Mouse (Mus musculus) neural tube, embryonic 14.5 days (tissue): Measurements from ENCODE around the gene Mettl7a1. TPM values are rescaled to one million over a fixed set of nuclear protein-coding genes. Genes with fewer than 3 reads are reported as not detected.
"Not testable (repeated sequence)": the region's sequence is repeated elsewhere in the genome, so short reads cannot be mapped to it uniquely, and the experiment has no call there.

Experiments used
- ATAC-seq: fragments of 200-750 bp; cut with Nextera tagmentation; 2 replicates; pipeline ENCODE4 v1.8.0; 2017; ENCODE audit warnings: low read depth, mild to moderate bottlenecking, moderate TSS enrichment, moderate library complexity
- H3K27ac ChIP-seq: fragments of 300-500 bp; sonication (generic); 2 replicates; pipeline ENCODE4 v1.5.1; 2014; ENCODE audit warnings: low read depth, mild to moderate bottlenecking, control low read depth, low read length, moderate library complexity, mixed read lengths
- H3K27me3 ChIP-seq: fragments of 300-500 bp; sonication (generic); 2 replicates; pipeline ENCODE4 v1.6.1; 2014; ENCODE audit warnings: low read length; ENCODE audit not compliant: control insufficient read depth, insufficient read depth
- H3K36me3 ChIP-seq: fragments of 300-500 bp; sonication (generic); 2 replicates; pipeline ENCODE4 v1.6.1; 2014; ENCODE audit warnings: low read length, mixed read lengths; ENCODE audit not compliant: control insufficient read depth, insufficient read depth
- H3K4me1 ChIP-seq: fragments of 300-500 bp; sonication (generic); 2 replicates; pipeline ENCODE4 v1.6.1; 2014; ENCODE audit warnings: low read length; ENCODE audit not compliant: control insufficient read depth, insufficient read depth
- H3K4me2 ChIP-seq: fragments of 300-500 bp; sonication (generic); 2 replicates; pipeline ENCODE4 v1.6.1; 2014; ENCODE audit warnings: mild to moderate bottlenecking, low read depth, low read length, control low read depth
- H3K4me3 ChIP-seq: fragments of 300-500 bp; sonication (generic); 2 replicates; pipeline ENCODE4 v1.5.1; 2014; ENCODE audit warnings: low read depth, low read length, control low read depth, mixed read lengths
- H3K9ac ChIP-seq: fragments of 300-500 bp; sonication (generic); replicated peaks from 2 replicates; pipeline ENCODE4 v1.6.1; 2014; ENCODE audit warnings: low read depth, mild to moderate bottlenecking, control low read depth, low read length, mixed read lengths
- H3K9me3 ChIP-seq: fragments of 300-500 bp; sonication (generic); 2 replicates; pipeline ENCODE4 v1.6.1; 2016; ENCODE audit warnings: low read length; ENCODE audit not compliant: control insufficient read depth
- WGBS: fragments of 180-500 bp; shearing (Covaris S2); extraction: QIAGEN DNeasy Blood & Tissue Kit; methylation state at CpG from one replicate; pipeline ENCODE4 v1.1.7; 2014; 5-methylcytosine and 5-hydroxymethylcytosine counted together
- polyA plus RNA-seq: library from polyadenylated mRNA; unstranded; fragments of >200 nt; fragmentation: Nextera tagmentation; extraction: Ambion mirVana; gene quantifications from 2 replicates; pipeline ENCODE4 v1.2.1, GENCODE M21; 2014

Mettl7a1 gene
- polyA plus RNA-seq, 1 experiment from 2014 or later, result 3.6 TPM

DNA sequence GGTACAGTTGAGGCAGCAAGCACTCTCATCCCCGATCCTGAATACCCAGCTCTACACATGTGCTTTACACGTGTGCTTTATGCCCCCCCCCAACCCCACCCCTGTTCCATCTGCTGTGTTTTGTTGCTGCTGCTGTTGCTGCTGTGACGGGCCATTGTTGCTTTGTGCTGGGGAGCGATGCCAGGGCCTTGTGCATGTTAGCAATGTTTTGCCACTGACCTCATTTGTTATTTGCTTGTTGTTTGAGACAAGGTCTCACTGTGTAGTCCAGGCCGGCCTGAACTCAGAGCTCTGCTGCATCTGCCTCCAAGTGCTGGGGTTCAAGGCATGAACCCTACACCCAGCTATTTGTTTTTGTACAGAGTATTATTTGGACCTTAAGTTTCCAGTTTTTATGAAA lies 13.1 kb upstream of the Mettl7a1 start:
- Histone ChIP-seq H3K27me3 (no peaks in the 10 kb centered on the region), H3K4me2 (no peak overlapping the region), H3K4me3 (no peak overlapping the region), H3K9me3 (no peaks in the 10 kb centered on the region), H3K27ac (no peak overlapping the region), H3K36me3 (no peaks in the 10 kb centered on the region), H3K4me1 (no peaks in the 10 kb centered on the region), H3K9ac (no peak overlapping the region)
- no peak for ATAC-seq
- 76% methylated on average over 5 of the region's 5 CpGs for WGBS

DNA sequence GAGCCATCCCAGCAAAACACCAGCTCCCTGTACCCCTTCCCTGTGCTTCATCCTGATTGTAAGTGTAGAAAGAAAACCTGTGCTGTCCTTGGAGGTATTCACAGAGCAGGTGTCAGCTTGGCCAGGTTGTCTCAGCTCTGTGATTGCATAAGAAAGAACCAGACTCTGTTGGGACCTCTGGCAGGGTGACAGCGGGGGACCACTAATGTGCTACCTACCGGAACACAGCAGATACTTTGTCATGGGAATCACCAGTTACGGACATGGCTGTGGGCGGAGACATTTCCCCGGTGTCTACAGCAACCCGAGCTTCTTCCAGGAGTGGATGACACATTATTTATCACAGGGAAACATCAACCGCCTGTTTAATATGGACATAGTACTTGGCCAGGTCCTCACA lies 11.6 kb upstream of the Mettl7a1 start:
- WGBS, result 62% methylated on average over 7 of the region's 7 CpGs
- Histone ChIP-seq H3K9me3 (no peaks in the 10 kb centered on the region), H3K4me2 (no peak overlapping the region), H3K27ac (no peak overlapping the region), H3K27me3 (no peaks in the 10 kb centered on the region), H3K4me3 (no peak overlapping the region), H3K36me3 (no peaks in the 10 kb centered on the region), H3K9ac (no peak overlapping the region), H3K4me1 (no peaks in the 10 kb centered on the region)
- no peak for ATAC-seq

DNA sequence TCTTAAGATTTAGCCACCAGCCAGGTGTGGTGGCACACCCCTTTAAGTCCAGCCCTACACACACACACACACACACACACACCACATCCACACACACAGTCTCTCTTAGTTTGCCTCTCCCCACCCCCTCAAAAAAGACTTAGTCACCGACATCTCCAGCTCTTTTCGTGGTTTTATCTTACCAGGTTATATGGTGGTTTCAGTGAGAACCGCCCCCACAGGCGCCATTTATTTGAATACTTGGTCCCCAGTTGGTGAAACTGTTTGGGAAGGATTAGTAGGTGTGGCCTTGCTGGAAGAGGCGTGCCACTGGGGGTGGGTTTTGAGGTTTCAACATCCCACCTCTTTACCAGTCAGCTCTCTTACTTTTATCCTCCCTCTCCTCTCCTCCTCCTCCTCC lies 6.1 kb upstream of the Mettl7a1 start:
- H3K4me1 ChIP-seq, result no peaks in the 10 kb centered on the region
- WGBS, result 90% methylated on average over 5 of the region's 5 CpGs
- H3K27ac ChIP-seq, result no peak overlapping the region
- H3K36me3 ChIP-seq, result no peaks in the 10 kb centered on the region
- no peaks in the 10 kb centered on the region for H3K9me3 ChIP-seq
- no peak for ATAC-seq
- H3K9ac ChIP-seq, result no peak overlapping the region
- H3K27me3 ChIP-seq, result no peaks in the 10 kb centered on the region
- no peak overlapping the region for H3K4me3 ChIP-seq
- no peak overlapping the region for H3K4me2 ChIP-seq

DNA sequence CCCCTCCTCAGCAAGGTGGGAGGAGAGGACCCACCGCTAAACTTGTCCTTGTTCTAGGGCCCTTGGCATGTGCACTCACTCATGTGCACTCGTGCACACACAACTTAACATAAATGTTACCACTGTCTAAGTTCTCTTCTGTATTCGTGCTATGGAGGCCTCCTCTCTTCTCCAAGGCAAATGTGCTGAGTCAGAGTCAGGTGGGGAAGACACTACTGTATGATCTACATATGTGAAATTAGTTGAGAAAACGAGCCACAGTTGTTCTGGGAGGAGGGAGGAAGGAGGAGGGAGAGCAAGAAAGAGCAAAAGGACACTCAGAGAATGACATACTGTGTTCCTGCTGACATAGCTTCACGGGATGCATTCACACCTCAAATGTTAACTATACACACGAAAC lies 3.4 kb upstream of the Mettl7a1 start:
- ATAC-seq, result no peak
- WGBS, result 86% methylated on average over 6 of the region's 6 CpGs
- Histone ChIP-seq H3K4me2 (no peak overlapping the region), H3K27ac (no peak overlapping the region), H3K9ac (no peak overlapping the region), H3K27me3 (no peaks in the 10 kb centered on the region), H3K4me3 (no peak overlapping the region), H3K4me1 (peaks cover 4% of the 10 kb centered on the region; the same call in 1 of the 2 replicates), H3K36me3 (no peaks in the 10 kb centered on the region), H3K9me3 (no peaks in the 10 kb centered on the region)

DNA sequence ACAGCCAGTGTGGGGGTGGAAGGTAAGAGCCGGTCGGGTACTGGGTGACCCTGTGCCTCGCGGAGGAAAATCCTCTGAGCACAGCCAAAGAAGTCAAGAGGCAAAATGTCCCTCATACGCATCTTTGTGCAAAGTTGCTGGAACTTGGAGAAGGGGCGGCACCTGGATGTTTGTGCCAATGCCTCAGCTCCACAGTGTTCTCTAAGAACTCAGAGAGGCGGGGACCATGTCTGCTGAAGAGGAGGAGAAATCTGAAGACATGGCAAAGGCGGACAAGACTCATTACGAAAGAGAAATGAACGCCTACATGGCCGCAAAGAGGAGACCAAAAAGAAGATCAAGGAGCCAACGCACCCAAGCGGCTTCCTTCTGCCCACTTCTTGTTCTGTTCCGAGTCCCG lies 2.4 kb upstream of the Mettl7a1 start:
- H3K4me1 ChIP-seq, result peaks cover 4% of the 10 kb centered on the region; the same call in 1 of the 2 replicates
- H3K9me3 ChIP-seq, result no peaks in the 10 kb centered on the region
- H3K27ac ChIP-seq, result no peak overlapping the region
- ATAC-seq, result no peak
- H3K27me3 ChIP-seq, result no peaks in the 10 kb centered on the region
- WGBS, result 85% methylated on average over 15 of the region's 15 CpGs
- no peaks in the 10 kb centered on the region for H3K36me3 ChIP-seq
- no peak overlapping the region for H3K9ac ChIP-seq
- no peak overlapping the region for H3K4me2 ChIP-seq
- H3K4me3 ChIP-seq, result no peak overlapping the region

DNA sequence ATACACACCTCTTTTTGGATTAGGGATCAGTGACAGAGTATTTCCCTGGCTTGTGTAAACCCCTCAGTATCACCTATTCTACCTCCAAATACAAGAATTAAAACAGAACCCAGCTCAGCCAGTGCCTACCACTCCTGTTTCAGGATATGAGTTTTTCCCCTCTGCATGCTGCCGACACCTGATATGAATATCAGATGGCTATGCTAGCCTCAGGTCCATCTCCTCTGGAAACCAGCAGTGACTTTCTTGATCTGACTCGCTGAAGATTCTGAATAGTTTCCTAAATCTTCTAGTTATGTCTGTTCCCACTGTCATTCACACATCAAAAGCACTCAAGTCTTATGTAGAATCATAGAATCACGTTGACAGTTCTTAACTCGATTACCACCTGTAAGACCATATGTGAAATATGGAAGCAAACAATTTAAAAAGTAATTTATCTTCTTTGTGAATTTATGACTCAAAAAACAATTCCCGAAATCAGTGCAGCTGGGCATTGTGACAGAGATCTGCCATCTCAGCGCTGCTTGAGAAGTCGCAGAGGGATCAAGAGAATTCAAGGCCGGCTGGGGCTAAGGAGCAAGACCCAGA lies 417 bp upstream of the Mettl7a1 start:
- Histone ChIP-seq H3K36me3 (no peaks in the 10 kb centered on the region), H3K4me3 (peak overlapping the region; percentile 43), H3K9ac (no peak overlapping the region), H3K4me1 (peaks cover 4% of the 10 kb centered on the region; the same call in 1 of the 2 replicates), H3K27me3 (no peaks in the 10 kb centered on the region), H3K9me3 (no peaks in the 10 kb centered on the region), H3K27ac (no peak overlapping the region), H3K4me2 (peak overlapping the region; percentile 52)
- 61% methylated on average over 8 of the region's 8 CpGs for WGBS
- ATAC-seq, result no peak

DNA sequence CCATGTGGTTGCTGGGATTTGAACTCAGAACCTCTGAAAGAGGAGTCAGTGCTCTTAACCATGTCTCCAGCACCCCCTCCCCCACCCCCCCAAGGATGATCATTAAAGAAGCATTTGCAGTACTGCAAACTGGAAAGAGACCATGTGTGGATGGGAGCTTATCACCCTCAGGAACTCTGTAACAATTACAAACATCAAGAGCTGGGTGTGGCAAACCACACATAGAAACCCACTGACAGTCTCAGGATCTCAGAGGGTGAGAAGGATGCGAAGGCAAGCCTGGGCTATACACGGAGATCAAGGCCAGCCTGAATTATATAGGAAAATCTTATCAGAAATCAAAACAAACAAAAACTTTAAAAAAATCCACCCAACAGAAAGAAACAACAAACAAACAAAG lies 2.3 kb downstream of the Mettl7a1 start:
- no peaks in the 10 kb centered on the region for H3K36me3 ChIP-seq
- peaks cover 4% of the 10 kb centered on the region; the same call in 1 of the 2 replicates for H3K4me1 ChIP-seq
- no peak overlapping the region for H3K4me2 ChIP-seq
- H3K27me3 ChIP-seq, result no peaks in the 10 kb centered on the region
- ATAC-seq, result no peak
- no peak overlapping the region for H3K27ac ChIP-seq
- H3K9me3 ChIP-seq, result no peaks in the 10 kb centered on the region
- 83% methylated on average over 2 of the region's 2 CpGs for WGBS
- H3K4me3 ChIP-seq, result no peak overlapping the region
- H3K9ac ChIP-seq, result no peak overlapping the region

DNA sequence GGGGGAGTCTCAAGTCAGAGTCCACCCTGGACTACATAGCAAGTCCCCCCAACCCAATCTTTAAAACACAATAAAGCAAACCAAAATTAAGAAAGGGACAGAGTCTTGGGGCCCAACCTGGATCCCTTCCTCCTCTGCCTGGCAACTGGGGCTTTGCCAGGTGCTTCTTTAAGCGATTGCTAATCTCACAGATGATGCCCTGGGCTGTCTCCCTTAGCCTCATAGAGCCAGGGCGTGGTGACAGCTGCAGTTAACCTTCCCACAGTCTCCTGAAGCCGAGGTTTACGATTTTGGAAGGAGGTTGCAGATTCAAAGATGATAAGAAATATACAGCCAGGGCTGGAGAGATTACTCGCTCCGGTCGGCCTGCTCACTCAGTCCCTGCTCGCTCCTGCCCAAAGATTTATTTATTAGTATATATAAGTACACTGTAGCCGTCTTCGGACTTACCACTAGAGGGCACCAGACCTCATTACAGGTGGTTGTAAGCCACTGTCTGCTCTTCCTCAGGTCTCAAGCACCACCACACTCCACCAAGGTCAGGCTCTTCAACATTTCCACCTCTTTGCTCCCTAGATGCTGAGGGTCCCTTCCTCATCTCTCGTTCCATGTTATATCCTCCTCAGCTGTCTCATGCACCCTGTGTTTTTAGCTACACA lies 3.6 kb downstream of the Mettl7a1 start:
- not testable (repeated sequence) for H3K36me3 ChIP-seq, H3K27ac ChIP-seq, H3K4me2 ChIP-seq, H3K4me1 ChIP-seq, H3K9ac ChIP-seq, H3K9me3 ChIP-seq, H3K27me3 ChIP-seq, H3K4me3 ChIP-seq
- ATAC-seq, result 0 out of 2 replicates have a peak, but pooled peaks have one; percentile 47
- WGBS, result 32% methylated on average over 8 of the region's 11 CpGs

DNA sequence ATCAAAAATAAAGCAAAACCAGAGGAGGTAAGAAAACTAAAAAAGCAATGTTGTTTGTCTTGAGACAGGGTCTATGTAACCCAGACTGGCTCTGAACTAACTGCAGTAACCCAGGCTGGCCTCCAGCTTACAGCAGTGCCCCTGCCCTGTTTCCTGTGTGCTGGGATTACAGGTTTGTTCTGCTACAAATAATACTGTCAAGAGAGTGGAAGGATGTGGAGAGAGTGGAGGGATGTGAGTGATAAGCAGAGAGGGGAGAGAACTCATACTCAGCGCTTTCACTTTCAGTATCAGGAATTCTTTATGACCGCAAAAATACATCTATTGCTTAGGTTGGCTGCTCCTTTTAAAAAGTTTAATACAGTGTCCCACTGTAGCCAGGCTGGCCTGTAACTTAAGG lies 8.4 kb downstream of the Mettl7a1 start:
- ATAC-seq, result no peak
- 94% methylated on average over 2 of the region's 2 CpGs for WGBS
- no peaks in the 10 kb centered on the region for H3K9me3 ChIP-seq

More for the DNA sequence above, 8.4 kb downstream of the Mettl7a1 start:
- Histone ChIP-seq H3K4me3 (no peak overlapping the region), H3K9ac (no peak overlapping the region), H3K4me2 (no peak overlapping the region), H3K4me1 (no peaks in the 10 kb centered on the region), H3K27ac (no peak overlapping the region), H3K36me3 (no peaks in the 10 kb centered on the region), H3K27me3 (no peaks in the 10 kb centered on the region)
